Mouse (Mus musculus) heart, embryonic 12.5 days (tissue): ENCODE results near the gene Krt18. TPM values are rescaled to one million over a fixed set of nuclear protein-coding genes. Genes with fewer than 3 reads are reported as not detected.
"Not testable (repeated sequence)": the region's sequence is repeated elsewhere in the genome, so short reads cannot be mapped to it uniquely, and the experiment has no call there.

Source experiments
- ATAC-seq: fragments of 200-750 bp; cut with Nextera tagmentation; 2 replicates; pipeline ENCODE4 v1.8.0; 2017; ENCODE audit warnings: moderate TSS enrichment, moderate library complexity; ENCODE audit not compliant: insufficient number of reproducible peaks, low FRiP score
- H3K27ac ChIP-seq: fragments of 300-500 bp; sonication (generic); 2 replicates; pipeline ENCODE4 v1.5.1; 2016; ENCODE audit warnings: mild to moderate bottlenecking, moderate library complexity; ENCODE audit not compliant: poor library complexity, severe bottlenecking
- H3K27me3 ChIP-seq: fragments of 300-500 bp; sonication (generic); replicated peaks from 2 replicates; pipeline ENCODE4 v1.6.1; 2016; ENCODE audit warnings: mild to moderate bottlenecking, moderate library complexity
- H3K36me3 ChIP-seq: fragments of 300-500 bp; sonication (generic); 2 replicates; pipeline ENCODE4 v1.6.1; 2016; ENCODE audit warnings: mild to moderate bottlenecking, moderate library complexity
- H3K4me1 ChIP-seq: fragments of 300-500 bp; sonication (generic); replicated peaks from 2 replicates; pipeline ENCODE4 v1.6.1; 2016; ENCODE audit warnings: mild to moderate bottlenecking
- H3K4me2 ChIP-seq: fragments of 300-500 bp; sonication (generic); 2 replicates; pipeline ENCODE4 v1.6.1; 2016; ENCODE audit warnings: mild to moderate bottlenecking, moderate library complexity
- H3K4me3 ChIP-seq: fragments of 300-500 bp; sonication (generic); 2 replicates; pipeline ENCODE4 v1.5.1; 2016; ENCODE audit warnings: mild to moderate bottlenecking
- H3K9ac ChIP-seq: fragments of 300-500 bp; sonication (generic); 2 replicates; pipeline ENCODE4 v1.6.1; 2016; ENCODE audit warnings: mild to moderate bottlenecking, moderate library complexity
- H3K9me3 ChIP-seq: fragments of 300-500 bp; sonication (generic); replicated peaks from 2 replicates; pipeline ENCODE4 v1.6.1; 2016; ENCODE audit warnings: mild to moderate bottlenecking, moderate library complexity
- WGBS: fragments of 180-500 bp; shearing (Covaris S2); methylation state at CpG from one replicate; pipeline ENCODE4 v1.1.7; 2016; 5-methylcytosine and 5-hydroxymethylcytosine counted together
- polyA plus RNA-seq: library from polyadenylated mRNA; unstranded; fragments of >200 nt; fragmentation: Nextera tagmentation; extraction: Ambion mirVana; gene quantifications from 2 replicates; pipeline ENCODE4 v1.2.1, GENCODE M21; 2016

Gene Krt18
- polyA plus RNA-seq, 1 experiment from 2014 or later = 38.0 TPM

DNA sequence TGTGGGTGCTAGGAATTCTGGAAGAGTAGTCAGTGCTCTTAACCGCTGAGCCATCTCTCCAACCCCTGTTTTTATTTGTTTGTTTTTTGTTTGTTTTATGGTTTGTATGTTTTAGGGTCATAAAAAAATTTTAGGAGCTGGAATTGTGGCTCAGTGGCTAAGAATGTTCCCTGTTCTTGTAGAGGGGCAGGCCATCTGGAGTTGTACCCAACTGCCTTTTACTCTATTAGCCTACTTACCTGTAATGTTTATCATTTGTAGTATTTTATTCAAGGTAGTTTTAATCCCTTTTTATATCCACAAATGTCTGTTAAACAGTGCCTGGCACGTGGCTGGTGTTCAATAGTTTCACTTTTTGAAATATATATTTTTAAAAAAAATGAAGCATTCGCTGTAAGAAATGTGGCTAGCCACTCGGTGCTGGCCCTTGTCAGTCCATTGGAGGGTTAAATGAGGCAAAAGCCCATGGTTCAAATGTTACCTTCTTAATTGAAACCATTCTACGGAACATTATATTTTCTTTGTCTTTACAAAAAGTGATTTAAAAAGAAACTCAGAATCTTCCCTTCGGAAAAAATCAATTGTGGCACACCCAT, 45.1 kb downstream of the Krt18 start:
- Histone ChIP-seq H3K9ac (no peak overlapping the region), H3K4me2 (peak overlapping the region; percentile 50), H3K4me1 (peaks cover 15% of the 10 kb centered on the region), H3K4me3 (peak overlapping the region; percentile 99), H3K27me3 (no peaks in the 10 kb centered on the region), H3K36me3 (no peaks in the 10 kb centered on the region), H3K27ac (no peak overlapping the region), H3K9me3 (no peaks in the 10 kb centered on the region)
- peak; percentile 10; the same call in 1 of the 2 replicates for ATAC-seq
- WGBS = 15% methylated on average over 6 of the region's 6 CpGs

DNA sequence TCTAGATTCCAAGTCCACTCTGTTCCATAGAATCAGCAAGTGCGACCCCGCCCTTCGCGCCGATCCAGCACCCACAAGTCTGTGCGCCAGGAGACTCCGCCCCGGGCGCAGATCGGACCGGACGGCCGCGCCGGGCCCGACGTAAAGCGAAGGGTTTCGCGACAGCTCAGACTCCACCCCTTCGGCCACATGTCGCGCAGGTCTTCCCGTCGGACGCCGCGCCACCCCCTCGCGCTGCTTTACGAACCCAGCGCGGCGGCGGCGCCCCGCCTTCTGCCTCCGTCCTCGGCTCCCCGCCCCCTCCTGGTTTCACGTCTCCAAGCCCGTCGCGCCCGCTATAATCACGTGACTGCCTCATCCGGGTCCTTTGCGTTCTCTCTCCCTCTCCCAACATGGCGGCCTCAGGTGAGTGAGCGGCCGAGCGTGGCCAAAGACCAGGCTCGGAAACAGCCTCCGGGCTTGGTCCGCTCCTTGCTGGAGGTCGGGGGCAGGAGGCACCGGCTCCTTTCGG, 45.6 kb downstream of the Krt18 start, which contains the start of gene Eif4b:
Gene Eif4b, plus strand, starts transcription at position 215 of the 511 bp plus-strand sequence.
- Histone ChIP-seq H3K4me3 (peak within 1 kb of the TSS; percentile 99), H3K9ac (peak within 1 kb of the TSS; percentile 100), H3K9me3 (no peaks in the 10 kb centered on the region), H3K27ac (peak within 1 kb of the TSS; percentile 94), H3K27me3 (no peaks in the 10 kb centered on the region), H3K4me1 (peaks cover 15% of the 10 kb centered on the region), H3K36me3 (no peaks in the 10 kb centered on the region), H3K4me2 (peak within 1 kb of the TSS; percentile 97)
- peak; percentile 96 for ATAC-seq
- WGBS = under 1% methylated on average over 58 of the region's 58 CpGs

DNA sequence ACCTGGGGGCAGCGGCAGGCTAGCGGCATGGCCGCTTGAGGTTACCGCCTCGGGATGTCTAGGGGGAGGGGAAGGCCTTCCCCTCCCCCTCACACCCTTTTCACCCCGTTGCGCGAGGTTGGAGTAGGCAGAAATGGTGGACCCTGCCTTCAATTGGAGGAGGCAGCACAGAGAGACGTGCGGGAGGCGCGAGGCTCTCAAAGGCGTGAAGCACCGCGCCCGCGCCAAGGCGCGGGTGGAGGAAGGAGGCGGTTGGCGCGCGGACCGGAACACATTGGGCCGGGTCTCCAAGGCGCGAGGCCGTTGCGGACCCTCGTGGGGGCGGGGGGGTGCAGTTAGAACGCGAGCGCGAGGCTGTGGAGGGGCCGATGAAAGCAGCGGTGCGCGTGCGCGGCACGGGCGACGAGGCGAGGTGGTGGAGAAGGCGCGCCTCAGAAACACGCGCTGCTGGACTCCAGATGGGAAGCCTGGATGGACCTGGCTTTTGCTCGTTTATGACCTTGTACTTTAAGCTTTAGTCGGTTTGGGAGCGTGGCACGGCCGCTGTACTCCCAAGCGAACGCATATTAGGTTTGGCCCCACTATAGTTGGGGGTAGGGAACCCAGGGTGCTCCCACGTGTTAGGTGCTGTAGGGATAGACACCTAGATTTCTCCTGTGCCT, 46.2 kb downstream of the Krt18 start:
- H3K4me1 ChIP-seq = peaks cover 15% of the 10 kb centered on the region
- under 1% methylated on average over 57 of the region's 57 CpGs for WGBS
- H3K4me2 ChIP-seq = peak overlapping the region; percentile 97
- H3K36me3 ChIP-seq = no peaks in the 10 kb centered on the region
- peak overlapping the region; percentile 94 for H3K27ac ChIP-seq
- H3K27me3 ChIP-seq = no peaks in the 10 kb centered on the region
- ATAC-seq = peak; percentile 43
- H3K4me3 ChIP-seq = peak overlapping the region; percentile 99
- no peaks in the 10 kb centered on the region for H3K9me3 ChIP-seq
- H3K9ac ChIP-seq = peak overlapping the region; percentile 100

DNA sequence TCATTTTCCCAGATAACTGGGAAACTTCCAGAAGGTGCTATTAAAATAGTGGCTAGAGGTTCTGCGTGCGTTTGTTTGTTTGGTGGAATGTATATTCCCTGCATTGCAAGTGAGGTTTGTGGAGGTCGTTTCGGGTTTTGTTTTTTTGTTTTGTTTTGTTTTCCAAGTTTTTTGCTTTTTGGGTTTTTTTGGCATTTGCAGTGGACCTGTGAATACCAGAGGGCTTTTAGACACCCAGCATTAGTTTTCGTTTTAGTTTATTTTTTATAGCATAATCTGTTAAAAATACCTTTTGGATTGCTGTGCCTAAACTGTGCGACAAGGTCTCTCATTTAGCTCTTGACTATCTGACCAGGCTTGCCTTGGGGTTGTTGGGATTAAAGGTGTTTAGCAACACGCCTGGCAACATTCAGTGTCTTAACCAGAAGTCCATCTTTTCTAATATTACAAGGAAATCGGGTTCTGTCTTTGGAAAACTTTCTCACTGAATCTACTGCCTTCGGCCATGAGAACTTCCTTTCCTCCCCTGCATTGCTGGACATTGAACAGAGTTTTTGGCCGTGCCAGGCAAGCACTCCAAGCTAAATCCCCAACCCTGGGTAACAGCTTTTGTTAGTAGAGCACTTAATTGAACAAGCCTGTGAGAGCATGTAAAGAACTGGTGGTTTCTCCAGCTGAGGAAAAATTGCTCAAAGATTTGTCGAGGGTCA, 47.1 kb downstream of the Krt18 start:
- Histone ChIP-seq H3K36me3 (no peaks in the 10 kb centered on the region), H3K4me3 (peak overlapping the region; percentile 99), H3K27ac (peak overlapping the region; percentile 94; the same call in 1 of the 2 replicates), H3K9me3 (no peaks in the 10 kb centered on the region), H3K27me3 (no peaks in the 10 kb centered on the region), H3K4me2 (peak overlapping the region; percentile 97), H3K9ac (peak overlapping the region; percentile 100), H3K4me1 (peaks cover 15% of the 10 kb centered on the region)
- 6% methylated on average over 11 of the region's 11 CpGs for WGBS
- ATAC-seq = no peak

DNA sequence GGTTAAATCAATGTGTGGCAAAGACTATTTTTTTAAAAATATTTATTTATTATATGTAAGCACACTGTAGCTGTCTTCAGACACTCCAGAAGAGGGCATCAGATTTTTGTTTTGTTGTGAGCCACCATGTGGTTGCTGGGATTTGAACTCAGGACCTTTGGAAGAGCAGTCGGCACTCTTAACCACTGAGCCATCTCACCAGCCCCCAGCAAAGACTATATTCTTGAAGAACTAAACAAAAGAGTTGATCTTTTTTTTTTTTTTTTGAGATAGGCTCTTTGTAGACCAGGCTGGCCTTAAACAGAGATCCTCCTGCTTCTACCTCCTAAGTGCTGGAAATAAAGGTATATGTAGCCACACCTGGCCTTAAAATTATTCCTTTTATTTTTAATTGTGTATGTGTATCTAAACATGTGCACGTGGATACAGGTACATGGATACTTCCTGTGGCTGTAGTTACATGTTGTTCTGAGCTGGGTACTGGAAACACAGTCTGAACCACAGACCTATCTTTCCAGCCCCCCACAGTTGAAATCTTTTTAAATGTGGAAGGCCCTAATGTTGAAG, 49.2 kb downstream of the Krt18 start:
- Histone ChIP-seq H3K27ac (no peak overlapping the region), H3K27me3 (no peaks in the 10 kb centered on the region), H3K4me1 (peaks cover 15% of the 10 kb centered on the region), H3K4me3 (no peak overlapping the region), H3K36me3 (peaks cover 5% of the 10 kb centered on the region; the same call in 1 of the 2 replicates), H3K9ac (no peak overlapping the region), H3K9me3 (no peaks in the 10 kb centered on the region), H3K4me2 (no peak overlapping the region)
- WGBS = 90% methylated on average over 2 of the region's 2 CpGs
- ATAC-seq = no peak

DNA sequence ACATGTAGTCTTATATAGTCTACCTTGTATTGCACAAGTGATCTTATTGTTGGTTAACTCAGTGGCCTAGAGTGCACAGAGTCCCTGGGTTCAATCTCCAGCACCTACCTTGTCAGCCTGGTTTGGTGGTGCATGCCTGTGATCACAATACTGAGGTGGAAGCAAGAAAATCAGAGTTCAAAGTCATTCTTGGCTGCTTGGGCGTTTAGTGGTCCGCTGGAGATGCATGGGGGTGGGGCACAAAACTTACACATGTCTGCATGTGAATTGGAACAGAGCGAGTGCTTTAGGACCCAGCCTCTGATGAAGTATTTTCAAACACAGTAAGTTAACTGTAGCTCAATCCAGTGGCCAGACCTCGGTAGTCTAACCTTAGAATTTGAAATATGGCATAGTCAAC, 51.2 kb downstream of the Krt18 start:
- H3K36me3 ChIP-seq = peaks cover 22% of the 10 kb centered on the region
- no peaks in the 10 kb centered on the region for H3K27me3 ChIP-seq
- no peak overlapping the region for H3K9ac ChIP-seq
- H3K9me3 ChIP-seq = no peaks in the 10 kb centered on the region
- H3K27ac ChIP-seq = no peak overlapping the region
- H3K4me2 ChIP-seq = no peak overlapping the region
- H3K4me1 ChIP-seq = peaks cover 15% of the 10 kb centered on the region
- ATAC-seq = no peak
- WGBS = 74% methylated on average over 4 of the region's 4 CpGs
- H3K4me3 ChIP-seq = no peak overlapping the region

DNA sequence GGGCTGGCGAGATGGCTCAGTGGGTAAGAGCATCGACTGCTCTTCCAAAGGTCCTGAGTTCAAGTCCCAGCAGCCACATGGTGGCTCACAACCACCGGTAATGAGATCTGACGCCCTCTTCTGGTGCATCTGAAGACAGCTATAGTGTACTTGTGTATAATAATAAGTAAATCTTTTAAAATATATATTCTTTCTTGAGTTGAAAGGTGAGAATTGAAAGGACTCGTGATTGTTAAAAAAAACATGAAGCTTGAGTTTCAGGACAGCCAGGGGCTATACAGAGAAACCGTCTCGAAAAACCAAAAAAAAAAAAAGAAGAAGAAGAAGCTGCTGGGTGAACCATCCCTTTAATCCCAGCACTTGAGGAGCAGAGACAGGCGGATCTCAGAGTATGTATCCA, 51.9 kb downstream of the Krt18 start:
- not testable (repeated sequence) for H3K4me3 ChIP-seq, H3K4me2 ChIP-seq, H3K9me3 ChIP-seq, H3K27ac ChIP-seq, H3K9ac ChIP-seq, ATAC-seq, H3K27me3 ChIP-seq
- 75% methylated on average over 8 of the region's 8 CpGs for whole genome bisulfite sequencing
- H3K36me3 ChIP-seq = peaks cover 29% of the 10 kb centered on the region
- H3K4me1 ChIP-seq = peaks cover 12% of the 10 kb centered on the region

DNA sequence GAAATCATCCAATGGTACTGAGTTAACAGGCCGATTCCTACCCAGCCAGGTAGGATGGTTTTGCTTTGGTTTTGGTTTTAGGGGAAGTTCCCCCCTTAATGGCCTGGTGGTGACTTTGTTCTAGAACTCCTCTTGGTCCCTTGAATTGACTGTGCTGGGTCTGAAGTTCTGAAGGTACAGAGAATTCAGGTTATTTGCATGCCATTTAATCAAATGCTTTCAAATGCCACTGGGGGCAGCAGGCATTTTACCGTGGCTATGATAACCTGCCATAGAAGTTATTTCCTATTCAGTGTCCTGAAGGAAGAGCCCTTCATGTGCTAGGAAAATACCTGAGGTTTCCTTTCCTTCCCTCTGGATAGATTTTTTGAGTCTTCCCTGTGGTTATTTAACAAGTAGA, 52.4 kb downstream of the Krt18 start:
- WGBS = 68% methylated on average over 2 of the region's 2 CpGs
- H3K9ac ChIP-seq = no peak overlapping the region
- H3K9me3 ChIP-seq = no peaks in the 10 kb centered on the region
- no peak overlapping the region for H3K4me2 ChIP-seq
- H3K4me3 ChIP-seq = no peak overlapping the region
- no peak for ATAC-seq
- peaks cover 32% of the 10 kb centered on the region for H3K36me3 ChIP-seq
- no peak overlapping the region for H3K27ac ChIP-seq
- peaks cover 7% of the 10 kb centered on the region for H3K4me1 ChIP-seq
- no peaks in the 10 kb centered on the region for H3K27me3 ChIP-seq

Other genes with a start within 250 kb of the Krt18 start
- not detected in 2 replicates for gene Krt72, start 241.7 kb upstream of the Krt18 start, polyA plus RNA-seq
- gene Krt73, start 225.8 kb upstream of the Krt18 start, polyA plus RNA-seq = not detected in 2 replicates
- not detected in 2 replicates for gene Krt2, start 210.0 kb upstream of the Krt18 start, polyA plus RNA-seq
- 0.63 and 0.76 TPM in 2 replicates for gene Krt1, start 177.4 kb upstream of the Krt18 start, polyA plus RNA-seq
- gene Krt77, start 158.5 kb upstream of the Krt18 start, polyA plus RNA-seq = not detected in 2 replicates
- gene Krt76, start 135.3 kb upstream of the Krt18 start, polyA plus RNA-seq = not detected in 2 replicates
- not detected in 2 replicates for gene Krt4, start 103.4 kb upstream of the Krt18 start, polyA plus RNA-seq
- 1.2 and 1.6 TPM in 2 replicates for gene Krt79, start 87.9 kb upstream of the Krt18 start, polyA plus RNA-seq
- not detected in 2 replicates for gene Krt78, start 73.9 kb upstream of the Krt18 start, polyA plus RNA-seq
- gene Krt8, start 23.7 kb upstream of the Krt18 start, polyA plus RNA-seq = 20.1 and 27.2 TPM in 2 replicates
- 79.9 and 80.2 TPM in 2 replicates for gene Eif4b, start 45.6 kb downstream of the Krt18 start, polyA plus RNA-seq
- 35.3 and 38.7 TPM in 2 replicates for gene Tns2, start 72.2 kb downstream of the Krt18 start, polyA plus RNA-seq
- 19.8 and 20.9 TPM in 2 replicates for gene Spryd3, start 108.1 kb downstream of the Krt18 start, polyA plus RNA-seq
- 1.7 and 2.5 TPM in 2 replicates for gene Igfbp6, start 116.2 kb downstream of the Krt18 start, polyA plus RNA-seq
- gene Soat2, start 122.3 kb downstream of the Krt18 start, polyA plus RNA-seq = 0.87 and 1.2 TPM in 2 replicates
- gene Zfp740, start 175.1 kb downstream of the Krt18 start, polyA plus RNA-seq = 47.3 and 48.6 TPM in 2 replicates
- 39.1 and 39.4 TPM in 2 replicates for gene Csad, start 176.5 kb downstream of the Krt18 start, polyA plus RNA-seq
- 0.38 and 0.72 TPM in 2 replicates for gene Itgb7, start 203.8 kb downstream of the Krt18 start, polyA plus RNA-seq
- 12.0 TPM in 2 replicates for gene Rarg, start 229.3 kb downstream of the Krt18 start, polyA plus RNA-seq
- gene Gm9918, start 242.4 kb downstream of the Krt18 start, polyA plus RNA-seq = 0.19 TPM in 1 of 2 replicates, not detected in the other